Mouse (Mus musculus): ENCODE data around the gene Spry1.

DNA sequence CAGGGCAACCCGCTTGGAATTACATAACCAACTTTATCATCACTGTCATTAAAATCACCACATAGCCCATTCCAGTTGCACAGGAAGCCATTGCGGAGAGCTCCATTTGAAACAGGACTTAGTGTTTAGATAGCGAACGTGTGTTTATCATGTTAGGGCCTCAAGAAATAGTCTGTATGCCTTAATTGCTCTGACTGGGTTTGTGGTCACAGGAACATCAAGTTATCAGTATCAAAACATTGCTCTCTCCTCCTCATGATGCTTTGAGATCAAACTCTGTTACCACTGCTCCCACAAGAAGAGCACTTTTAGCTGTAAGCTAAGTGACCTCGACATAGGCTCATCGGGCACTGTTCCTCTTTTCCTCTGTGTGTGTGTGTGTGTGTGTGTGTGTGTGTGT is 19.9 kb downstream of the Spry1 start:
- no peak for TF ChIP-seq CTCF (IDR thresholded peaks at IDR 0.05; ENCODE audit: low read depth)
- peak; percentile 81 for TF ChIP-seq EP300 (IDR thresholded peaks at IDR 0.05; ENCODE audit: low read depth)
